Mouse (Mus musculus): ENCODE measurements around the gene Srd5a1.

DNA sequence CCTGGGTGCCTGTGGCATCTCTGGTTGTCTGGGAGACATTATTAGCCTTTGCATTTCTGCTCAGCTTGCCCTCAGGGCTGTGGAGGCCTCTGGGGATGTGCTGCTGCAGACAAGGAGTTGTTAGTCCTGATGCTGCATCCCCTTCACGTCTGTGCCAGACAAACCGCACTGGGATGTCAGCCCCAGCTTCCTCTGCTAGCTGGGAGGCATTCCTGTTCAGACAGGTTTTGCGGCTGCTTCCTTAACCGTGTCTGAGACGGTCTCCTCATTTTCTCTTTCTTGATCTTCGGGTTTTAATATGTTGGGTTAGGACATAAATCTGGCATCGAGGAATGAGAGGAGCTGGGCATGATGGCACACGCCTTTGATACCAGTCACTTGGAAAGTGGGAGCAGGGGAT lies 19.0 kb downstream of the Srd5a1 start:
- no peak for TF ChIP-seq MYOG (IDR thresholded peaks at IDR 0.05; ENCODE audit: control insufficient read depth, extremely low read depth, insufficient read length)
- TF ChIP-seq FOSL1 (IDR thresholded peaks at IDR 0.05; ENCODE audit: insufficient read depth, low read length, poor library complexity, severe bottlenecking), result no peak
- TF ChIP-seq CTCF (IDR thresholded peaks at IDR 0.05; ENCODE audit: control insufficient read depth, insufficient read depth, insufficient read length), result no peak
